Mouse (Mus musculus): ENCODE measurements around the gene Cryba4.

GRCm38 (mm10) chr5:112299399-112299798 is 47.1 kb upstream of the Cryba4 start:
- TF ChIP-seq GATA1 (IDR thresholded peaks at IDR 0.05; ENCODE audit: low read depth, low read length) (no peak), USF1 (IDR thresholded peaks at IDR 0.05; ENCODE audit: low read depth, low read length) (no peak), EP300 (IDR thresholded peaks at IDR 0.05; ENCODE audit: low read depth in 1 of 2, low read length in 2 of 2) (no peak), CTCF (IDR thresholded peaks at IDR 0.05 in 2 of 3, conservative IDR thresholded peaks at IDR 0.05 in 1 of 3; ENCODE audit: control insufficient read depth in 1 of 3, insufficient read depth in 1 of 3, low read depth in 2 of 3, low read length in 3 of 3, poor library complexity in 1 of 3, severe bottlenecking in 1 of 3) (no peak), ZKSCAN1 (IDR thresholded peaks at IDR 0.05; ENCODE audit: low read depth, low read length) (no peak), POLR2AphosphoS2 (IDR thresholded peaks at IDR 0.05; ENCODE audit: low read length) (no peak)
